Mouse (Mus musculus) CH12.LX (cell line): ENCODE results near the gene Il1f8.

Source experiments
- BHLHE40 ChIP-seq: IDR thresholded peaks from 2 replicates; pipeline ENCODE4 v1.6.1; 2011; ENCODE audit warnings: mild to moderate bottlenecking, low read depth, low read length, improper control_type of control experiment
- CHD2 ChIP-seq: IDR thresholded peaks from 2 replicates; pipeline ENCODE4 v1.6.1; 2011; ENCODE audit warnings: low read length, improper control_type of control experiment
- CTCF ChIP-seq, 2 experiments: IDR thresholded peaks in 1 of 2; conservative IDR thresholded peaks in 1 of 2; 2 replicates each; pipeline ENCODE4 v1.5.1; 2011 to 2012; ENCODE audit warnings: low read depth in 2 of 2, low read length in 2 of 2, improper control_type of control experiment in 1 of 2, inconsistent platforms in 1 of 2, mild to moderate bottlenecking in 1 of 2, moderate library complexity in 1 of 2
- EP300 ChIP-seq: IDR thresholded peaks from 2 replicates; pipeline ENCODE4 v1.6.1; 2011; ENCODE audit warnings: low read length, improper control_type of control experiment
- GABPA ChIP-seq: IDR thresholded peaks from 2 replicates; pipeline ENCODE4 v1.6.1; 2012; ENCODE audit warnings: low read depth, low read length, improper control_type of control experiment, inconsistent platforms; ENCODE audit not compliant: insufficient replicate concordance
- MAFK ChIP-seq: IDR thresholded peaks from 2 replicates; pipeline ENCODE4 v1.6.1; 2011; ENCODE audit warnings: low read length, improper control_type of control experiment; ENCODE audit not compliant: insufficient replicate concordance
- MAX ChIP-seq: IDR thresholded peaks from 2 replicates; pipeline ENCODE4 v1.6.1; 2011; ENCODE audit warnings: low read length, improper control_type of control experiment
- MXI1 ChIP-seq: IDR thresholded peaks from 2 replicates; pipeline ENCODE4 v1.6.1; 2011; ENCODE audit warnings: mild to moderate bottlenecking, low read depth, low read length, improper control_type of control experiment
- POLR2A ChIP-seq: IDR thresholded peaks from 2 replicates; pipeline ENCODE4 v1.6.1; 2011; ENCODE audit warnings: low read depth, mild to moderate bottlenecking, improper control_type of control experiment, low read length
- POLR2AphosphoS2 ChIP-seq: IDR thresholded peaks from 2 replicates; pipeline ENCODE4 v1.6.1; 2011; ENCODE audit warnings: low read depth, low read length, improper control_type of control experiment
- RCOR1 ChIP-seq: conservative IDR thresholded peaks from 2 replicates; pipeline ENCODE4 v1.6.1; 2012; ENCODE audit warnings: low read depth, mild to moderate bottlenecking, inconsistent platforms, low read length, improper control_type of control experiment
- UBTF ChIP-seq: IDR thresholded peaks from 2 replicates; pipeline ENCODE4 v1.6.1; 2012; ENCODE audit warnings: low read depth, mild to moderate bottlenecking, inconsistent platforms, low read length, improper control_type of control experiment, moderate library complexity

- TF ChIP-seq GABPA = no peak
- peak; percentile 31 to 77; a peak in 3 of 4 replicates for TF ChIP-seq CTCF (conservative IDR thresholded peaks at IDR 0.05 in 1 of 2, IDR thresholded peaks at IDR 0.05 in 1 of 2; ENCODE audit: low read depth in 2 of 2, low read length in 2 of 2)
- TF ChIP-seq MAX = no peak
- no peak for TF ChIP-seq MAFK
- TF ChIP-seq UBTF = no peak
- TF ChIP-seq POLR2A = no peak
- TF ChIP-seq RCOR1 = no peak
- no peak for TF ChIP-seq BHLHE40
- no peak for TF ChIP-seq EP300
- no peak for TF ChIP-seq POLR2AphosphoS2
- TF ChIP-seq MXI1 = no peak
- TF ChIP-seq CHD2 = no peak
Observed at GRCm38 (mm10) chr2:24188189-24188588, 35.2 kb downstream of the Il1f8 start.
